Mouse (Mus musculus) heart, postnatal 36 days (tissue): ENCODE measurements at regions not wholly inside any gene's neighbourhood (a gene's known extent, or its start where the extent isn't known, plus 50 kb on each side); places are given as distances from the start of the nearest gene placed in this dataset.

Experiments used
- DNase-seq, 2 experiments: peaks; one replicate each; pipeline ENCODE4 v3.0.0; 2021 to 2022
- intact Hi-C: fragments of 180-260 bp; cut with DNase I; formaldehyde crosslinking; loops from one replicate; pipeline ENCODE4 v1.15.1; 2025

DNA sequence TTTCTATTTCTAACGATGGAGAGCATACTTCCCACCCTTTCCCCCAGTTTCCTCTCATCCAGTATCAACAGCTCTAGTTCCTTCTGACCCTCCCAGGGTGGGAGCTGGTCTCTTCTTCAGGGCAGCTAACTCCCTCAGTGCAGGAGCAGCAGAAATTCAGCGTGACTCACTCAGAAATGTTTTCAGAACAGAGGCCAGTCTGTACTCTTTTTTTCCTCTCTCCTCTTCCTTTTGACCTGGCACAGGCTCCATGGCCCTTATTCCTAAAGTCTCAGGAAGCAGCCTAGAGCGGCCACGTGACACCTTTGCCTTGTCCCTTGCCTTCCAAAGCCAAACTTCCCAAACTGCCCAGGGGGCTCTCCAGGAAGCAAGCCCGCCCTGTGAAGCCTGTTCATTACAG, 55.4 kb downstream of the Pja1 start:
- DNase-seq = no peak

GRCm38 (mm10) chrX:99410942-99411341, 60.1 kb downstream of the Pja1 start:
- intact Hi-C loops = no loop called here
- no peak for DNase-seq

More for the DNA sequence above, 55.4 kb downstream of the Pja1 start:
- intact Hi-C loops = no loop called here

- DNase-seq = no peak
- intact Hi-C loops = no loop called here
Observed at GRCm38 (mm10) chrX:99409858-99410257, 61.2 kb downstream of the Pja1 start.

DNA sequence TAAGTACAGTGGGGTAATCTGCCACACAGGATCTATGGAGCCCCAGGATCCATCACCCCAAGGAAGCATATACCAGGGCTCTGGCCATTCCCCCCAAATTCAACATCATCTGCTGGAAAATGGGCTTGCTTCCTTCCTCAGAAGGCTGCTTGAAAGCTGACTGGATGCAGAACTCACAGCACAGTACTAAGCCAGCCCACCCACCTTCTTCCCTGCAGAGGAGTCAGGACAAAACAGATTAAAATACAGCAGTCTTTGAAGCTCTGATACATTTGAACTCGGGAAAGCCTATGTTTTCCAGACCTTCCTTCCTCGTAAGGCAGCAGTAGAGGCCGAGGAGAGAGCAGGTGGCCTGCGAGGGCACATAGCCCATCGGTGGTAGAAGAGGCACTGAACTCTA, 61.7 kb downstream of the Pja1 start:
- no peak for DNase-seq
- intact Hi-C loops = no loop called here

GRCm38 (mm10) chrX:99408804-99409203, 62.3 kb downstream of the Pja1 start:
- intact Hi-C loops = no loop called here
- no peak for DNase-seq

- intact Hi-C loops = no loop called here
- DNase-seq = no peak
Observed at GRCm38 (mm10) chrX:99405843-99406242, 65.2 kb downstream of the Pja1 start.

- intact Hi-C loops = loop anchor here (5.0 kb wide), 1 partner anchor 119 kb away; no protein-coding TSS in a partner anchor
- no peak for DNase-seq
Observed at GRCm38 (mm10) chrX:99403521-99404149, 67.4 kb downstream of the Pja1 start.

DNA sequence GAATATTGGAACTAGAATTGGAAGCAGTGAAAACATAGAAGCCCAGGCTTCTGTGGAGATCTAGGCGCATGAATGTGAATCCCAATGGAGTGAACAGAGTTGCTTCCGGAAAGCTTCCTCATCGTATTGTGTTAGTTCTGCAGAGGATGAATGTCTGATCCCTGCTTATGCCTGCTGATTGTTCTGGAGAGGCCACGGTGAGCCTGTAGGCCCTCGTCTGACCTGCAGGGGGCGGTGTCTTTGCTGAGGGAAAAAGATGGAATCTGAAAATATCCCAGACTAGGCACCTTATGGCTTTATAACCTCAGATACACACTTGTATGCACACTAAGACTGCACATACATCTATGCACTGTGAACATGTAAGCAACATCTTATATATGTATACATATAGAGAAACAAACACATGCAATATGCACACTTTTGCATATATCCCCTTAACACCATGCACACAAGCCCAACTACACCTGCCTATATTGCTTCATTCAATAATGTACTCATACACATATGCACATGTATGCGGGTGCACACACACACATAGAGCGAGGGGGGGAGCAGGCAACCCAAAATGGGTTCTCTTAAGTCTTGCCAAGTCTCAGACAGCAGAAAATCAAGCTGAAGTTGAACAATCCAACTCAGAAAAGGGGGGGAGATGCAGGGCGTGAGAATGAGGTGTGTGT, 68.1 kb downstream of the Pja1 start:
- DNase-seq = peak in 1 of 2 experiments; percentile 25
- intact Hi-C loops = loop anchor here (5.0 kb wide), 1 partner anchor 119 kb away; no protein-coding TSS in a partner anchor

- intact Hi-C loops = no loop called here
- no peak for DNase-seq
Observed at GRCm38 (mm10) chrX:99397344-99397743, 73.7 kb downstream of the Pja1 start.

- intact Hi-C loops = no loop called here
- DNase-seq = no peak
Observed at GRCm38 (mm10) chrX:99396180-99396579, 74.9 kb downstream of the Pja1 start.

GRCm38 (mm10) chrX:99395067-99395466, 76.0 kb downstream of the Pja1 start:
- intact Hi-C loops = no loop called here
- DNase-seq = no peak

DNA sequence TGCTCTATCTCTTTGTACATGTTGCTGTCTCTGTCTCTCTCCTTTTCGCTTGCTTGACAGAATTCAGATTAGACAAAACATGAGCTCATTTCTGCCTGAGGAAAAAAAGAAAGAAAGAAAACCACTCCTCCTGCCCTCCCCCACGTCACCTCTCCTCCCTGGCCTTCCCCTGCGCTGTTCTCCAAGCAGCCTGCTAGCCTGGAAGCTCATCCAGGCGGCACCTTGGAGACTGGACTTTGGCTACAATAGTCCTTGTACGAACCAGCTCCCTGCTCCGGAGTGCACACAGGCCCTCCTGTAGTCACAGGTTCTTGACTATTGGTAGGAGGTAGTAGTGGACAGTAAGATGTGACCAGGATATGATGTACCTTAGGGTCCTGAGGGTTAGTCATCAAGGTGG, 79.4 kb downstream of the Pja1 start:
- DNase-seq = no peak
- intact Hi-C loops = no loop called here

DNA sequence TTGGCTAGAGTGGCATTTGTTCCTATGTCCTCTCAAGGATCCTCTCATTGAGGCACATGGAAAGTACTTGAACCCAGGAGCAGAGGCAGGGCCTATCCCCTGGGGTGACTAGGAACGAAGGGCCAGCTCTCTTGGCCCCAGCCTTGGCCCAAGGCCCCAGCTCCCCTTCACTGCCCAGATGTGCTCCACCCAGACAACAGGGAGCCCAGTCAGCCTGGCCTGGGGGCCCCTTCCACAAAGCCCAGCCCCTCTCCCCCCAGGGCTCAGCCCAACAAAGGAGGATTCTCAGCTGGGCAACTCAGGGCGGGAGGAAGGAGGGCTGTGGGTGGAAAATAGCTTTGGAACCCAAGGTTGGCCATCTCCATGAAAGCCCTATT, 80.6 kb downstream of the Pja1 start:
- DNase-seq = no peak
- intact Hi-C loops = no loop called here

DNA sequence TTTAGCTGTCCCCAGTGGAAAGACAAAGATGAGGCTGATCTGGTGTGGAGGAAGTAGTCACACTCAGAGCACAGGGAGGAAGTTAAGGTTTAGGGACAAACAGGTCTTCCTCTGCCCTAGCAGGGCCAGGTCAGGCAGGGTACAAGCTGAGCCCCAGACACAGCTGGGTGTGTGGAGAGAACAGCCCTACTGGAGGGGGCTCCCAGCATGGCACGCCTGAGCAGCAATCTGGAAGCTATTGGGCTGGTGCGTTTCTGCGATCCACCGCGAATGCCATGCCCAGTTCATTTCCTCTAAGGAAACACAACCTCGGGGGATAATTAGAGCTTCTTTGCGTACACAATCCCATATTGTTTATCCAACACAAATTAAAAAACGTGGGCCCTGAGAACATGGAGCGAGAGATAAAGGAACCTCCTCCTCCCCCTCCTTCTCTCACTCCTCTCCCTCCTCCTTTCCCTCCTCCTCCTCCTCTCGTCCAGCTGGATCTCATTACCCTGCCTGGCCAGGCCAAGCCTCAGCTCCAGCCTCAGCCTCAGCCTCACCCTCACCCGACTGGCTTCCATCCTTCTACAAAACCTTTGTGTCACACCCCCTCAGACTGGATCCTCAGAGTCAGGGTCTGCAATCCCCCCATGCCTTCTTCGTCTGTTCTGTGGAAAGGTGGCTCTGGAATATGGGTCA, 81.2 kb downstream of the Pja1 start:
- intact Hi-C loops = no loop called here

GRCm38 (mm10) chrX:99370711-99371110, 100.4 kb downstream of the Pja1 start:
- no peak for DNase-seq
- intact Hi-C loops = no loop called here

More for the DNA sequence above, 81.2 kb downstream of the Pja1 start:
- no peak for DNase-seq

GRCm38 (mm10) chrX:99369258-99369900, 101.7 kb downstream of the Pja1 start:
- intact Hi-C loops = loop anchor here (5.0 kb wide), 1 partner anchor 203 kb away; no protein-coding TSS in a partner anchor
- DNase-seq = peak; percentile 30 to 47

DNA sequence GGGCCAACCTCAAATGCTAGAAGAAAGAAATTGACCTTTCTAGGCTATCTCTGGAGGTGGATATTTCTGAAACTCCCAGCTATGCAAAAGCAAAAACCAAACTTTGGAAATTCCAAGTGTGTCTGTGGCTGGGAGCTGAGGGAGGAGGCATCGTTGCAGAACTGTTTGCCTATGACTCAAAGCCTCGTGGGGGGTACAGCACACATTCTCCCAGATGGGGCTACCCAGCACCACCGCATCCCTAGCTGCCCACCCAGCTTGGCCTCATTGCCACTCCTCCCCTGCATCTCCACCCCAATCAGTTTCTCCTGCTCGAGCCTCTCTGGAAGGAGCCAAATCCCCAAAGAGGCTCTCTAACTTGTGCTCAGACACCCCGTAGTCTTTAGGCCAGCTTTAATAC, 107.0 kb downstream of the Pja1 start:
- intact Hi-C loops = no loop called here
- no peak for DNase-seq

- intact Hi-C loops = no loop called here
- DNase-seq = no peak
Observed at GRCm38 (mm10) chrX:99360095-99360890, 110.8 kb downstream of the Pja1 start.

- intact Hi-C loops = loop anchor here (1.0 to 10.0 kb wide), 5 partner anchors 66 to 296 kb away; no protein-coding TSS in a partner anchor
- peak; percentile 37 to 43 for DNase-seq
Observed at GRCm38 (mm10) chrX:99358784-99359183, 112.3 kb downstream of the Pja1 start.

GRCm38 (mm10) chrX:99358051-99358617, 112.9 kb downstream of the Pja1 start:
- no peak for DNase-seq
- intact Hi-C loops = loop anchor here (1.0 to 10.0 kb wide), 5 partner anchors 66 to 297 kb away; no protein-coding TSS in a partner anchor
